ENCODE assay signal across 32 mouse cellular contexts in genomic region chr13:10033570-10034399, GRCm38 (mm10).
DNase-seq lines count a peak whose midpoint lies in the region; ATAC-seq lines count a peak whose summit lies in the region.
"Had no signal": no experiment of that assay in that cellular context is flagged by ENCODE, and none has a peak within 500 bp of the region (broad histone marks: within the 10 kb centered on the region; RNA-seq: fewer than 3 reads in every experiment).

No protein-coding gene starts in this region.

- H3K36me3 ChIP-seq in forebrain, embryonic 12.5 days (replicated peaks) = no peaks in the 10 kb centered on the region
- no peaks in the 10 kb centered on the region for H3K36me3 ChIP-seq in forebrain, embryonic 10.5 days (replicated peaks)
- no peaks in the 10 kb centered on the region for H3K36me3 ChIP-seq in hindbrain, embryonic 12.5 days
- no peaks in the 10 kb centered on the region for H3K36me3 ChIP-seq in hindbrain, embryonic 16.5 days (ENCODE audit: control insufficient read depth, insufficient read depth, low read length)
- no peaks in the 10 kb centered on the region for H3K36me3 ChIP-seq in midbrain, embryonic 15.5 days (replicated peaks)
- H3K36me3 ChIP-seq: embryonic facial prominence, embryonic 12.5 days; heart, embryonic 10.5 days; heart, embryonic 15.5 days; limb, embryonic 10.5 days; limb, embryonic 15.5 days; liver, embryonic 13.5 days; neural tube, embryonic 15.5 days had no signal

- no peak overlapping the region for H3K27ac ChIP-seq in forebrain, embryonic 12.5 days
- H3K27ac ChIP-seq in forebrain, embryonic 10.5 days = no peak overlapping the region
- H3K27ac ChIP-seq in hindbrain, embryonic 12.5 days = no peak overlapping the region
- H3K27ac ChIP-seq in hindbrain, embryonic 16.5 days (ENCODE audit: low read depth, low read length) = no peak overlapping the region
- H3K27ac ChIP-seq in midbrain, embryonic 15.5 days = peak overlapping the region; percentile 42
- H3K27ac ChIP-seq: embryonic facial prominence, embryonic 12.5 days; heart, embryonic 10.5 days; heart, embryonic 15.5 days; limb, embryonic 10.5 days; limb, embryonic 15.5 days; liver, embryonic 13.5 days; neural tube, embryonic 15.5 days had no signal

- H3K4me3 ChIP-seq in forebrain, embryonic 12.5 days (replicated peaks) = no peak overlapping the region
- no peak overlapping the region for H3K4me3 ChIP-seq in forebrain, embryonic 10.5 days
- H3K4me3 ChIP-seq in hindbrain, embryonic 12.5 days = no peak overlapping the region
- no peak overlapping the region for H3K4me3 ChIP-seq in hindbrain, embryonic 16.5 days (ENCODE audit: low read length)
- H3K4me3 ChIP-seq in midbrain, embryonic 15.5 days = no peak overlapping the region
- H3K4me3 ChIP-seq: embryonic facial prominence, embryonic 12.5 days; heart, embryonic 10.5 days; heart, embryonic 15.5 days; limb, embryonic 10.5 days; limb, embryonic 15.5 days; liver, embryonic 13.5 days; megakaryocyte, embryonic 14.5 days; neural tube, embryonic 15.5 days had no signal

- no peaks in the 10 kb centered on the region for H3K27me3 ChIP-seq in forebrain, embryonic 12.5 days
- H3K27me3 ChIP-seq in forebrain, embryonic 10.5 days (ENCODE audit: poor library complexity, severe bottlenecking) = no peaks in the 10 kb centered on the region
- H3K27me3 ChIP-seq in hindbrain, embryonic 12.5 days = no peaks in the 10 kb centered on the region
- no peaks in the 10 kb centered on the region for H3K27me3 ChIP-seq in hindbrain, embryonic 16.5 days (replicated peaks; ENCODE audit: control insufficient read depth, insufficient read depth, low read length)
- no peaks in the 10 kb centered on the region for H3K27me3 ChIP-seq in midbrain, embryonic 15.5 days (replicated peaks)
- H3K27me3 ChIP-seq: CH12.LX; embryonic facial prominence, embryonic 12.5 days; heart, embryonic 15.5 days; limb, embryonic 15.5 days; liver, embryonic 13.5 days; megakaryocyte, embryonic 14.5 days; neural tube, embryonic 15.5 days had no signal

- H3K9me3 ChIP-seq in forebrain, embryonic 12.5 days = no peaks in the 10 kb centered on the region
- no peaks in the 10 kb centered on the region for H3K9me3 ChIP-seq in forebrain, embryonic 10.5 days
- H3K9me3 ChIP-seq in hindbrain, embryonic 12.5 days (replicated peaks) = no peaks in the 10 kb centered on the region
- H3K9me3 ChIP-seq in hindbrain, embryonic 16.5 days (ENCODE audit: control insufficient read depth, low read length) = no peaks in the 10 kb centered on the region
- no peaks in the 10 kb centered on the region for H3K9me3 ChIP-seq in midbrain, embryonic 15.5 days
- H3K9me3 ChIP-seq: embryonic facial prominence, embryonic 12.5 days; heart, embryonic 10.5 days; heart, embryonic 15.5 days; limb, embryonic 10.5 days; limb, embryonic 15.5 days; liver, embryonic 13.5 days; neural tube, embryonic 15.5 days had no signal

- DNase-seq in forebrain, embryonic 10.5 days (ENCODE audit: extremely low spot score, low spot score) = no peak
- DNase-seq in Muller cell, postnatal 12 days (ENCODE audit: inconsistent ontology term) = peak; percentile 50
- no peak for DNase-seq in gastrocnemius, postnatal 10 days
- DNase-seq: adrenal gland, adult 8-10 months; cerebellum, adult 11 months; cerebellum, adult 9-10 months; cerebellum, postnatal 36 days; gastrocnemius, postnatal 25 days; heart, adult 11 months; kidney, adult 8-10 months; kidney, postnatal 10 days; layer of hippocampus, postnatal 36 days; liver, embryonic 13.5 days; lung, adult 18-20 months; lung, postnatal 4 days; right cerebral cortex, adult 18-20 months; spleen, adult 18-20 months; thymus, postnatal 14 days had no signal

- WGBS in forebrain, embryonic 12.5 days = 32% methylated on average over 18 of the region's 18 CpGs
- WGBS in forebrain, embryonic 10.5 days = 71% methylated on average over 18 of the region's 18 CpGs
- WGBS in hindbrain, embryonic 12.5 days = 61% methylated on average over 18 of the region's 18 CpGs
- 51% methylated on average over 18 of the region's 18 CpGs for WGBS in hindbrain, embryonic 16.5 days
- WGBS in midbrain, embryonic 15.5 days = 51% methylated on average over 18 of the region's 18 CpGs

- H3K4me1 ChIP-seq in forebrain, embryonic 12.5 days = peaks cover 11% of the 10 kb centered on the region
- peaks cover 12% of the 10 kb centered on the region for H3K4me1 ChIP-seq in forebrain, embryonic 10.5 days
- peaks cover 3% of the 10 kb centered on the region; the same call in 1 of the 2 replicates for H3K4me1 ChIP-seq in hindbrain, embryonic 12.5 days
- H3K4me1 ChIP-seq in hindbrain, embryonic 16.5 days (ENCODE audit: control insufficient read depth, insufficient read depth, low read depth, low read length) = no peaks in the 10 kb centered on the region
- peaks cover 7% of the 10 kb centered on the region for H3K4me1 ChIP-seq in midbrain, embryonic 15.5 days
- H3K4me1 ChIP-seq: embryonic facial prominence, embryonic 12.5 days; heart, embryonic 10.5 days; limb, embryonic 10.5 days; limb, embryonic 15.5 days; liver, embryonic 13.5 days; neural tube, embryonic 15.5 days had no signal

- no peak overlapping the region for H3K9ac ChIP-seq in forebrain, embryonic 12.5 days
- no peak overlapping the region for H3K9ac ChIP-seq in hindbrain, embryonic 12.5 days
- H3K9ac ChIP-seq in hindbrain, embryonic 16.5 days (ENCODE audit: low read depth, low read length) = no peak overlapping the region
- H3K9ac ChIP-seq in midbrain, embryonic 15.5 days = no peak overlapping the region
- H3K9ac ChIP-seq: embryonic facial prominence, embryonic 12.5 days; heart, embryonic 15.5 days; limb, embryonic 15.5 days; liver, embryonic 13.5 days; neural tube, embryonic 15.5 days had no signal

- ATAC-seq in forebrain, embryonic 12.5 days (ENCODE audit: low FRiP score) = peak; percentile 57; the same call in 1 of the 2 replicates
- ATAC-seq in hindbrain, embryonic 12.5 days (ENCODE audit: low FRiP score) = peak; percentile 49; the same call in 1 of the 2 replicates
- no peak for ATAC-seq in hindbrain, embryonic 16.5 days
- ATAC-seq in midbrain, embryonic 15.5 days (replicated peaks) = peak; percentile 81
- ATAC-seq: intestine, embryonic 16.5 days; lung, postnatal 0 days had no signal

- no peak overlapping the region for H3K4me2 ChIP-seq in forebrain, embryonic 12.5 days
- H3K4me2 ChIP-seq in hindbrain, embryonic 12.5 days (replicated peaks) = no peak overlapping the region
- H3K4me2 ChIP-seq in hindbrain, embryonic 16.5 days (ENCODE audit: low read length) = no peak overlapping the region
- no peak overlapping the region for H3K4me2 ChIP-seq in midbrain, embryonic 15.5 days
- H3K4me2 ChIP-seq: embryonic facial prominence, embryonic 12.5 days; heart, embryonic 15.5 days; limb, embryonic 15.5 days; liver, embryonic 13.5 days; neural tube, embryonic 15.5 days had no signal
